Mouse (Mus musculus): ENCODE results near the gene Nanos3.

The Nanos3 gene

DNA sequence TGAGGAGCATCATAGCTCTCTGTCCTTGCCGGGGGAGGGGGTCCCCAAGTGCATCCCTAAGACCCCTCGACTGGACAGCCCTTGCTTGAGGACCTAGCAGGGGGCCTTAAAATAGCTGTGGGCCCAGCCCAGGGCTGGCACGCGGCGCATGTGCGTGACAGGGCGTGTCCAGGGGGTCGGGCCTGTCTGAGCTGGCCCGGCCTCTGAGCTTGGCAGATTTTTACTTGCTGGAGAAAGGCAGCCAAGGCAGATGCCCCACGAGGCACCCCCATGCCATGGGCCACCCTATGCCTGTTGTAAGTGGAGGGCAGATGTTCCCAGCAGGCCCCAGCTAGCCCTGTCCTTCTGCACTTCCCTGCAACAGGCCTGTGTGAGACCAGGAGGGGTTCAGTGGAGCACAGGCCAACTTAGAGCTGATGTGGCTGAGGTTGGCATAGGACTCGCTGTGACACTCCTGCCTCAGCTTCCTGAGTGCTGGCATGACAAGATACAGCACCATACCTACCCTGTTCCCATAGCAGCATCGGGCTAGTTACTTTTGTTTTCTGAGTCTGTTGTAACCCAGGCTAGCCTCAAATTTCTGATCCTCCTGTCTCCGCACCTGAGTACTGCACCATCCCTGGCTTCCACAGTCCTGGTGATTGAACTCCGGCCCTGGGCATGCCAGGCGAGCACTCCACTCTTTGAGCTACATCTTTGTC lies 16.7 kb upstream of the Nanos3 start:
- DNase-seq (ENCODE audit: low spot score in 2 of 2): no peak

DNA sequence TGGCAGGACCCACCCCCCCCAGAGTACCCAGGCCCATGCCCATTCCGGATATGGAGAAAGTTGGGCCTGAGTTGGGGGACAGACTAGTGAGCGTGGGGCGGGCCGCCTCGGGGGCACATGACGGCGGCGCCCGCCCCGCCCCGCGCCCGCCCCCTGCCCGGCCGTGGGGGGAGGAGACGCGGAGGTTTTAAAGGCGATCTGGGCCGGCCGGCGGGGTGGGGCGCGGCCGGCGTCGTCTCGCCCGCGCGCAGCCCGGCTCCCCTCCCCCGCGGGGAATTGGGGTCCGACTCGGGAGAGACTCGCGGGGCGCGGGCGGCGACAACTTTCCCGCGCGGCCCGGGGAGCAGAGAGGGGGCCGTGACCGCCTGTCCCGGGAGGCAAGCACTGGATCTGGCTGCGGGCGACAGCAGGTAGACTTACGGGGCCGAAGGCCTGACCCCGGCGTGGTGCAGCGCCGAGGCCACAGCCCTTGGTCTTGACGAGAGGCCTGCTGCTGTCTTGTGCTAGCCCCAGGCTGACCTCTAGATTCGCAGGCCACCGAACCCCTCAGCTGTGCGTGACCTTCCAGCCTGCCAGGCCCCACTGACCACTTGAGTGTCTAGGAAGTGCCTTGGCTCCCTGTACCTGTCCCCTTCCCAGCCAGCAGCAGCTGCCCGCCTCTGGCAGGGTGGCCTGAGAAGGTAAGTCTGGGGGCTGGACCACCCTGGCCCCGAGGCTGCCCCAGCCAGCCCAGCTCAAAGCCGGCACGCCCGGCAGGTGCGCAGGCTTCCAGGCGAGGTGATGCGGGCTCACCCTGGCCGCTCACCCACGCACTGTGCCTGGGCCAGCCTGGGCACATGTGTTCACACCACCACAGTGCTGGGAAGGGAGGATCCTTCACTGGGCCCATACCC lies 15.9 kb upstream of the Nanos3 start:
- peak in 1 of 2 experiments; percentile 77 for DNase-seq (ENCODE audit: low spot score in 2 of 2)

DNA sequence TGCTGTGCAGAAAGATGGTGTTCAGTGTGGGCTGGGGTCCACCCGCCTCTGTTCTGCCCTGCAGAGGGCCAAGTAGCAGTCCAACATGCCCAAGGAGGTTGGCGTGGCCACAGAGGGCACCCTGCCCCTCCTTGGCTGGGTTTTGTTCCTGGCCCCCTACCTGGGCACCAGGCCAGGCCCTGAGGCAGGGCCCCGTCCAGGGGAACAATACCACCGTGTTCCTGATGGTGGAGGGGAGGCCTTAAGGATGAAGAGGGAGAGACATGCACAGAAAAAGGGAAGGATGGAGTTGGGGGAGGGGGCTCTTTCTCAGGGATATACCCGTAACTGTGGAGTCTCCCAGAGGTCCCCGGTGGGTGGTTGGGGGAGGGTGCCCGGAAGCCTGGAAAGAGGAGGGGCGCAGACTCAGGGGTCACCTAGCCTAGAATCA lies 15.1 kb upstream of the Nanos3 start:
- DNase-seq (ENCODE audit: low spot score in 2 of 2): no peak

DNA sequence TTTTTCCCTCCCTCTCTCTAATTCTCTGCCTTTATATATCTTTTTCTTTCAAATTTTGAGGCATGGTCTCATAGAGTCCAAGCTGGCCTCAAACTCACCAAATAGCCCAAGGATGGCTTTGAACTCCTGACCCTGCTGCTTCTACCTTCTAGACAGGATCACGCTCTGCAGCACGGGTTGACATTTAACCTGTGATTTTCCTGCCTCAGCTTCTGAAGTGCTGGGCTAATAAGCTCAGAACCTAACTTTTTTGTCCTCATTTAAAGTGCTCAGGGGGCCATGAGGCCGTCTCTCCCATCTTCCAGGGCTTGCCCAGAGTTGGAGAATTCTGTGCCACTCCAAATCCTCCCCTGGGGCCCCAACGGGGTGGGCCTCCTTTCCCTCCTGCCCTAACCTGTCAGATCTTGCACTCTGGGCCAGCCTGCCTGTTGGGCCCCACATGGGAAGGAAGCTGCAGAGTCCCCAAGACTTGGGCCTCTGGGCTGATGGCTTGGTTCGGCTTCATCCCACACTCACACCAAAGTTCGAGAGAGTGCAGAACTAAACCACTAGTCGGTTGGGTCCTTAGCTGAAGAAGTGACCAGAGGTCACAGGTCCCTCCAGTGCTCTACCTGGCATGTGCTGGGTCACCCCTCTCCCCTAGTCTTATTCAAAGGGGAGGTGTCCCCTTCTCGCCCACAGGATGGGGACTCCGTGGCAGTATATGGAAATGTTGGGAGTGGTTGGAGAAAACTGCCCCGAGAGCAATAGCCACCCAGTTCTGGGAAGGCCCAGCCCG lies 14.5 kb upstream of the Nanos3 start:
- no peak for DNase-seq (ENCODE audit: low spot score in 2 of 2)

DNA sequence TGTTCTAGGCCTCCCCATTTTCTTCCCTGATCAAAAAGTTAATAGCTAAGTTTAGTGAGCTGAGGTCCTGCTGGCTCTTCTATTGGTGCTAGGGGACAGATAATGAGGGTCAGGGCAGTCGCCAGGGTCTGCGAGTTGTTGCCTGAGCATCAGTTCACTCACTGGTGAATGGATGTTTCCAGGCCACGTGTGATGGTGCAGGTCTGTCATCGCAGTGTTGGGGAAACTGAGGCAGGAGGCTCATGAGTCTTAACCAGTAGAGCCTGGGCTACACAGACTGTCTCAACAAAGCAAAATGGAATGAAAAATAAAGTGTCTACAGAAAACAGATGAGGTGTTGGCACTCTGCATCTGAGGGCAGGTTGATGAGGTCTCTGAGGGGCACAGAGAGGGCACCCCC lies 13.9 kb upstream of the Nanos3 start:
- DNase-seq (ENCODE audit: low spot score in 2 of 2): no peak

DNA sequence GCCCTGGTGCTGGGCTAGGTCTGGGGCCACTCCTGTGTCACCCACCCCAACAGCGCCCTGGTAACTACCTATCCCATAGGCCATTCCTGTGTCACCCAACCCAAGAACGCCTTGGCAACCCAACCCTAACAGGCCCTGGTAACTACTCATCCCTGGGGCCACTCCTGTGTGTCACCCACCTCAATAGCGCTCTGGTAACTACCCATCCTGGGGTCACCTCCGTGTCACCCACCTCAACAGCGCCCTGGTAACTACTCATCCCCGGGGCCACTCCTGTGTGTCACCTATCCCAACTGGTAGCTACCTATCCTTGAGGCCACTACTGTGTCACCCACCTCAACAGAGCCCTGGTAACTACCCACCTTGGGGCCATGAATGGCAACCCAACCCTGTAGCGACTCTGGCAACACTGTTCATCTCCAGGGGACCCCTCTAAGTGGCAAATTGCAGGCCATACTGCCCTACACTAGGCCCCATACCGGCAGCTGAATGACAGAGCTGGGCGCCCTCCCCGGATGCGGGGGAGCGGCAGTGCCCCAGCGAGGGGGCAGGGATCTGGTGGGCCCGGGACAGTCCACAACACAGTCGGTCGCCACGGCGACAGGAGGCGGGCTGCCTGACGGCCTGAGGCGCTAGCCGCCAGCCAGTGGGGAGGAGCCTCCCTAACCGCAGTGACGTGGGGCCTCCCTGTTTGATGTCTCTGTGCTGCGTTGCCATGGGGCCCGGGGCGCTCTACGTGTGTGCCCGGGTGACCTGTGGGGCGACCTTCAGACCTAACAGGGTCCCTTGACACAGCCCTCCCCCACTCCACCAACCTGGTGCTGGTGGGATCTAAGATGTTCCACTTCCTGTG lies 13.1 kb upstream of the Nanos3 start:
- DNase-seq (ENCODE audit: low spot score in 2 of 2): peak; percentile 89 to 92

DNA sequence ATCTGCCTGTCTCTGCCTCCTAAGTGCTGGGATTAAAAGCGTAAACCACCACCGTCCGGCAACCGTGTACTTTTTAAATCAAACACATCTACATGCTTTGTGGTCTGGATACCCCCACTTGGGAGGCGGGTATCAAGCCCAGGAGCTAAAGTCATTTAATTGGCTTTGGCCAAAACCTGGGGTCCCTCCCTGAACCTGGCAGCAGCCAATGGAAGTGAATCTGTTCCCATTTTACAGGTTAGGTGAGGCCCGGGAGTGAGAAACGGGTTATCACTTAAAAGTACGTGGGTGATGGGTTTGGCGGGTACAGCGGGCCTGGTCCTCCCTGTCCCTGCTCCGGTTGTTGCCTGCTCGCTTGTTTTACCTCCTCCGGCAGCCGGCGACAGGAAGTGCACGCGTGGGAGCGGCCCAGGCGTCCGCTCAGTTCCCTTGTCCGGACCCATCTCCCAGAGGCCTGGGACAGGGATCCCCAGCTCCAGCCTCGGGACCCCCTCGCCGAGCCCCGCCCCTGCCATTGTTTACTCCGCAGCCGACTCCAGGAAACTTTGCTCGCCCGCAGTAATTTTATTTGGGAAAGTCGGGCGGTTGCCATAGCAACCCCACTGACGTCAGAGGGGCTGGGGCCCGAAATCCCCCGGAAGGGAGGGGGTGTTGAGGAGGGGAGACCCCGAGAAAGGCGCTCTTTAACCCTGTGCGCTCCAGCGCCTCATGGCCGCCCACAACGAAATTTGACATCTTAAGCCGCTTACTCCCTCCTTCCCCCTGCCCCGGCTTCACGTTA lies 12.3 kb upstream of the Nanos3 start:
- DNase-seq (ENCODE audit: low spot score in 2 of 2): peak; percentile 92

DNA sequence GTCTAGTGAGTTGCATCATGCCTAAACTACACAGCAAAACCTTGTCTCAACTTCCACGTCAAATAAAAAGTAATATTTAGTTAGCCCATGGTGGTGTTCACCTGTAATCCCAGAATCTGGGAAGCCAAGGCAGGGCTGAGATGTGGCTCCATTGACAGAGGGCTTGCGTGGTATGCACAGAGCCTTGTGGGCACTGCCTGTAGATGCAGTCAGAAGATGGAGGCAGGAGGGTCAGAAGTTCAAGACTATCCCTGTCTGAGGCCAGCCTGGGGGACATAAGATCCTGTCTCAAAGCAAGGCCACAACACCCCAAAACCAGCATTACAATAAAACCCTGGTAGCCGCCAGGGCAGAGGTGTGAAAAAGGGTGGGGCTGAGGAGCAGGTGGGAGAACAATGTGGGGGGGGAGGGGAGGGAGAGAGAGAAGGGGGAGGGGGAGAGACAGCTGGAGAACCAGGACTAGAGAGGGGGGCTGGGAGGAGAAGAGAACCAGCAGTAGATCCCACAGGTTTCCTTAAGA lies 9.3 kb upstream of the Nanos3 start:
- no peak for DNase-seq (ENCODE audit: low spot score in 2 of 2)

DNA sequence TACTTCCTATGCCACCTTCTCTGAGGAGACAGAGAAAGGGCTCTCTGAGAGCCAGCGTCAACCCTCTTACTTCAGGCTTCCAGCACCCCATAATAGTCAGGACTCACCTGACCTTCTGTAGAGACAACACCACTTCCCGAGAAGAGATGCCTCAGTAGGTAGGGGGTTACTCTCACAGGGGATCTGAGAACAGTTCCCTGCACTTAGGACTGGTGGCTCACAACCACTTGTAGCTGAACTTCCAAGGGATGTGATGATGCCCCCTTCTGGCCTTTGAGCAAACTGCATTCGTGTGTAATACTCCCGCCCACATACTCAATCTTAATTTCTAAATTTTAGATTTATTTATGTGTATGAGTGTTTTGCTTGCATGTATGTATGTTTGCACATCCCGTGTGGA lies 8.5 kb upstream of the Nanos3 start:
- DNase-seq (ENCODE audit: low spot score in 2 of 2): no peak

DNA sequence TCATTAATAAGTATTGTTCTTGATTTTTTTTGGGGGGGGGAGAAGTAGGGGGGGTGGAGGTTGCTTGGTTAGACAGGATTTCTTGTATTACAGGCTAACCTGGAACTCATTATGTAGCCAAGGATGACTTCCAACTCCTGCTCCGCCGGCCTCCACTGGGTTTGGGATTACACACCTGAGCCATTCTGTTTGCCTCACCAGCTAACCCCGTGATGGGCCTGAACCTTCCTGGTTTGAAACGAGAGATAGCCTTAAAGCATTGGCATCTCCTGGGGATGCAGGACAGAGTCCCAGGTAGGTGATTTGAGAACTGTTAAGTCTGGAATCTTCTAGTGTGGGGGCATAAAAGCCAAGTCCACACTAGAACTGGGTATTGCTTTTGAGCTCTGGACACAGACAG lies 8.1 kb upstream of the Nanos3 start:
- no peak for DNase-seq (ENCODE audit: low spot score in 2 of 2)

DNA sequence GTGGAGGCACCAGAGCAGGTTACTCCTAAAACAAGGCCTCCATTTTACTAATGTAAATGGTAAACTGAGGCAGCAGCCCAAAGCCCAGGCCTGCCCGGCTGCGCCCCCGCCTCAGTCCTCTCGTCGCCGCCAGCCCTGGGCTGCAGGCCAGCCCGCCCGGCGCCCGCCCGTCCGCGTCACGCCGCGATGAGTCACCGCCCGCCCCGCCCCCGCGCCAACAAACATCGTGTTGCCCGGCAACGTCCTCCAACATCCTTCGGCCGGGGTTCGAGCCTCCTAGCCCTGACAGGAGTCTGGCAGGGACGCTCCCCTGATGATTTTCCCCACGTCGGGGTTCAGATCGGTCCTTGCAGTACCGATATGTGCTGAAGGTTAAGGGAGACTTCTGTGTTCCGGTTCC lies 7.5 kb upstream of the Nanos3 start:
- DNase-seq (ENCODE audit: low spot score in 2 of 2): peak; percentile 70 to 80

DNA sequence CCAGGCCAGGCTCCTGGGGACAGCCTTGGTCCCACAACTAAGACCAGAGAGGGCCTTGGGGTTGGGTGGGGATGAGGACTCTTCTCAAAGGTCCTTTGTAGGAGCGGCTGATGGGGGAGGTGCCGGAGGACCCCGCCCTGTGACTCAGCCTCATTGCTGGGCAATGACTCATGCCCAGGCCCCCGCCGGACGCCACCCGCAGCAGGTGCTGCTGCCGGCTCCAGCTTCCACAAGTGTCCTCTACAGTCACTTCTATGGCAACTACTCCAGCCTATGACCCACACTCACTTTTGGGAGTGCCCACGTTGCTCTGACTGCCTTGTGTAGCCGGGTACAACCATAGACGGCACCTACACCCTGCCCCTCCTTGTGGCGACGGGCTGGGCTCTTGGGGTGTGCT lies 7.0 kb upstream of the Nanos3 start:
- no peak for DNase-seq (ENCODE audit: low spot score in 2 of 2)

DNA sequence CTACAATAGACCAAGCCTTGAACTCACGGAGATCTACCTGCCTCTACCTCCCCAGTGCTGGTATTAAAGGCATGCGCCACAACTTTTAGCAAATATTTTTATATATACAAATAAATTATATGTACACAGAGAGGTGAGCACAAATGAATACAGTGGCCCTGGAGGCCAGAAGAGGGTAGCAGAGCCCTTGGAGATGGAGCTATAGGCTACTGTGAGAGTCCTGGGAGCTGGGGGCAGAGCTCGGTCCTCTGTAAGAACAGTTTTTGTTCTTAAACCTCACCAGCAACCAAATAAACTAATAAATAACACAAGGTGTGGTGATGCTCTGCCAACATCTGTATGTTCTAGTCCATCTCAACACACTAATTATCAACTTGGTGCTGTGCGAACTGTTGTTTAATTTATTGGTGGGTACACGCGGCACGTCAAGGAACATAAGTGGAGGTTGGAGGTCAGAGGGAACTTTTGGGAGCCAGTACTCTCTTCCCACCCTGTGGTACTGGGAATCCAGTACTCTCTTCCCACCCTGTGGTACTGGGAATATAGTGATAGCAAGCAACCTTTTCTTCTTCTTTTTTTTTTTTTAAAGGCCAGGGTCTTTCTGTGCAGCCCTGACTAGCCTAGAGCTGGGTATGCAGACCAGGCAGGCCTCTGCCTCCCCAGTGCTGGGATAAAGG lies 5.3 kb upstream of the Nanos3 start:
- DNase-seq (ENCODE audit: low spot score in 2 of 2): no peak

DNA sequence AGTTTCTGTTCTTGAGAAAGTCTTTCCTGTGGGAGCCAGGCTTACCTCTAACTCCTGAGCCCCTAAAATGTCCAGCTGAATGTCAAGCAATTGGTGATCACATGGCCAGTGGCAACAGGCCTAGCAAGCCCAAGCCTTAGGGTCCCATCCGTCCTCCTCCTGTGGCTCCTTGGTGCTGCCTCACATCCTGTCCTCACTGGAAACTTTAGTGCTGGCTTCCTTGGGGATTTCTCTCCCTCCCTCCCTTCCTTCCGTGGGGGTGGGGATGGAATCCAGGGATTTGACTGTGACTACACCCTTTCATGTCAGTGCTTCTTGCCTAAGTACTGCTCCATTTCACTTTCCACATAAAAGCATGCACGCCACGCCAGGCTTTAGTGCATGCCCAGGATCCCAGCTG lies 4.6 kb upstream of the Nanos3 start:
- no peak for DNase-seq (ENCODE audit: low spot score in 2 of 2)

DNA sequence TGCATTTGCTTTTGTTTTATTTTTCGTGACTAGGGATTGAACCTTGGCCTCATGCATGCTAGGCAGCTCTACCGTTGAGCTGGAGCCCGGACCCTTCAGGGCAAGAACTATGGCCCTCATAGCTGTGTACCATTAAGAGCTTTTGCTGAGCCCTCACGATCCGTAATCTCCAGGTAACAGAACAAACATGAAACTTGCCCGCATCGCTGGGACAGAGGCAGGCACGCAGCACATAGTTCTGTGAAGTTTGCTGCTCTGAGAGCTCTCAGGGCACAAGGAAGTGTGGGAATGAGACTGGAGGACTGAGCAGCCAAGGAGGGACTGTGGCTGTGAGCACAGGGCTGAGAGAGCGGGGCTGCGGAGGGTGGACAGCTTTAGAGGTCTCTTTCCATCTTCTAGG lies 3.7 kb upstream of the Nanos3 start:
- no peak for DNase-seq (ENCODE audit: low spot score in 2 of 2)

DNA sequence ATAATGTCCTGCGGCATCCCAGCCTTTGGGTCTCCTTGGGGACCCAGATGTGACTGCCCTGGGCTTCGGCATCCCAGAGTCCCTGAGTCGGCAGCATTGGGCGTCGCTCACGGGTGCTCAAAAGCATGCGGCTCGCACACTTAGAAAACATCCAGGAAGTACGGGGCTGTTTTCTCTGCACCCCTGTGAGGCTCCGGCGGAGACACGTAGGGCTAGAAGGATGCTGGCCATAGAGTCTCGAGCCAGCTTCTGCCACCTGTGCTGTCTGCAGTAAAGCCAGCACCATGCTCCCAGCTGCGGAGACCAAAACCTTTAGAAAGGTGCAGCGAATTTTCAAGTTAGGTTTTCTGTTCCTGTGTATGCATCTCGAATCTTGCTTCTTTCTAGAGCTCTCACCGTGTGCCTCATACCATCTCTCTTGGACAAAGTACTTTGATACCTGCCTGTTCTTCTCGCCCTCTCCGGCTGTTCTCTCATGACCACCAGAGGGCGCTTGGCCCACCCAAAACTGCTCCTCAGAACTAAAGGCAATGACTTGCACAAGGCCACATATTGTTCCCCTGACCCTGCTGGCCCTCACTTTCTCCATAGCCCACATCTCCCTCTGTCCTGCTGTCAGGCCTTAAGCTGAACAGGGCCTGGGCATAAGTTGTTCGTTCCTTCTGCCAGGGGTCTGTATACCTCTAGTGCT lies 2.2 kb upstream of the Nanos3 start:
- DNase-seq (ENCODE audit: low spot score in 2 of 2): no peak

DNA sequence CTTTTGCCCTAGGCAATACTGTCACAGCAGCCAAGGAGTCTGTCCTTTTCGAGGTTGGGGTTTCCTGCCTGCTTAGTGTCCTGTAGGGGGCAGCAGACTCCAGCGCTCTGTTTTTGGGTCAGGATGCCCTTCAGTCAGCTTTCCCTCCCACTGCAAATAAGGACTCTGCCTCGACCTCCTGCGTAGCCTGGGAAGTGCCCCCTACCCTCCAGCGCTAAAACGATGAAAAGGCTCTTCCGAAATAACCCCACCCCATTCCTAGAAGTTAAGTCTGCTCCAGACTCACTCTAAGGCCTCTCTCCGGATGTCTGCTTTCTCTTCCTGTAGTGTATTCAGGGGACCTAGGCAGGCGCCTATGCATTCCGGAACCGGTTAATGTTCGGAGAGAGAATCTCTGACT lies 1.5 kb upstream of the Nanos3 start:
- peak; percentile 78 to 83 for DNase-seq (ENCODE audit: low spot score in 2 of 2)

DNA sequence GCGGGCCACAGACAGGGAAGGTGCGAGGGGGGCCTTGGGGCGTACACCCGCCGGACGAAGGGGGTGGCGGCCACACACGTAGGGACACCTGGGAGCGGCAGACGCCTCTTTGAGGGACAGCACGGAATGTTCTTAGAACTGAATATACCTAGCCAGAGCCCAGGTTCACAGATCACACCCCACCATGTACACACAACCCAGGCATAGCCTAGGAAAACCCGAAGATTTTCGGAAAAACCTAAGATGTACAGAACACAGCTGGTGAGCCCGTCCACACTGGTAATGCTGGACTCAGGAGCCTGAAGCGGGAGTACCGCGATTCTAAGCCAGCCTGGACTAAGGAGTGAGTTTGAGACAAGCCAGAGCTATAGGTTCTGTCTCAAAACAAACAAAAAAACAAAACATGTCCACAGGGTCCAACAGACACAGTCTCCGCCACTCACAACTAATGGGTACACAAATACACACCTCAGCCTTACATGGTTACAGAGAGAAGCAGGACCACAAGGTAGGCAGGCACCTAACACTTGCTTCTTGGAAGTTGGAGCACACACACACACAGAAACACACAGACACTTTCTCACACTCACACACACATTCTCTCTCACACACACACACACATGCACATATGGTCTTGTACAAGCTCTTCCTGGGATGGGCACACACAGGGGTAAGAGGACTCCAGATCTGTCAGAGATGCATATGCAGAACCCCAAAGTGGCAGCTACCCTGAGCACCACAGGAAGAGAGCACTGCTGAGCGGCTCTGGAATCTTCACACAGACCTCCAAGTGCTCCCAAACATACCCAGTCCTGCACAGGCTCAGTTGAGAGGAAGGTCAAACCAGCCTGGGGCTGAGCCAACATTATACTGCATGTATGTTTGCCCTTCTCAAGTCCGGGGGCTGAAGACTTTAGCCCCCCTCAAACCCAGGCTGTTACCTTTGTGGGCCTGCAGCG lies 653 bp downstream of the Nanos3 start:
- no peak for DNase-seq (ENCODE audit: low spot score in 2 of 2)

Data from right cerebral cortex, postnatal 10 days (tissue).